Mouse (Mus musculus) midbrain, embryonic 16.5 days (tissue): ENCODE data around the gene Dhdds. TPM values are rescaled to one million over a fixed set of nuclear protein-coding genes. Genes with fewer than 3 reads are reported as not detected.

Source experiments
- ATAC-seq: fragments of 200-750 bp; cut with Nextera tagmentation; 2 replicates; pipeline ENCODE4 v1.8.0; 2017; ENCODE audit warnings: moderate TSS enrichment
- H3K27ac ChIP-seq: fragments of 300-500 bp; sonication (generic); 2 replicates; pipeline ENCODE4 v1.5.1; 2014; ENCODE audit warnings: mild to moderate bottlenecking, low read length, mixed read lengths
- H3K27me3 ChIP-seq: fragments of 300-500 bp; sonication (generic); 2 replicates; pipeline ENCODE4 v1.6.1; 2014; ENCODE audit warnings: low read depth, low read length, mixed read lengths; ENCODE audit not compliant: control insufficient read depth, insufficient read depth
- H3K36me3 ChIP-seq: fragments of 300-500 bp; sonication (generic); 2 replicates; pipeline ENCODE4 v1.6.1; 2014; ENCODE audit warnings: mild to moderate bottlenecking, low read length, moderate library complexity, mixed read lengths; ENCODE audit not compliant: control insufficient read depth, insufficient read depth
- H3K4me1 ChIP-seq: fragments of 300-500 bp; sonication (generic); 2 replicates; pipeline ENCODE4 v1.6.1; 2014; ENCODE audit warnings: mild to moderate bottlenecking, low read length, mixed read lengths; ENCODE audit not compliant: control insufficient read depth, insufficient read depth
- H3K4me2 ChIP-seq: fragments of 300-500 bp; sonication (generic); 2 replicates; pipeline ENCODE4 v1.6.1; 2014; ENCODE audit warnings: mild to moderate bottlenecking, low read length, mixed read lengths
- H3K4me3 ChIP-seq: fragments of 300-500 bp; sonication (generic); 2 replicates; pipeline ENCODE4 v1.5.1; 2014; ENCODE audit warnings: low read depth, mild to moderate bottlenecking, low read length, moderate library complexity, mixed read lengths
- H3K9ac ChIP-seq: fragments of 300-500 bp; sonication (generic); 2 replicates; pipeline ENCODE4 v1.6.1; 2014; ENCODE audit warnings: low read depth, low read length, mixed read lengths
- H3K9me3 ChIP-seq: fragments of 300-500 bp; sonication (generic); replicated peaks from 2 replicates; pipeline ENCODE4 v1.6.1; 2014; ENCODE audit warnings: mild to moderate bottlenecking, low read length, mixed read lengths; ENCODE audit not compliant: control insufficient read depth, poor library complexity, severe bottlenecking
- WGBS: fragments of 180-500 bp; shearing (Covaris S2); extraction: QIAGEN DNeasy Blood & Tissue Kit; methylation state at CpG from one replicate; pipeline ENCODE4 v1.1.7; 2014; 5-methylcytosine and 5-hydroxymethylcytosine counted together
- polyA plus RNA-seq: library from polyadenylated mRNA; unstranded; fragments of >200 nt; fragmentation: Nextera tagmentation; extraction: Ambion mirVana; gene quantifications from 2 replicates; pipeline ENCODE4 v1.2.1, GENCODE M21; 2015

Gene Dhdds
- polyA plus RNA-seq, 1 experiment from 2014 or later: 45.7 TPM

DNA sequence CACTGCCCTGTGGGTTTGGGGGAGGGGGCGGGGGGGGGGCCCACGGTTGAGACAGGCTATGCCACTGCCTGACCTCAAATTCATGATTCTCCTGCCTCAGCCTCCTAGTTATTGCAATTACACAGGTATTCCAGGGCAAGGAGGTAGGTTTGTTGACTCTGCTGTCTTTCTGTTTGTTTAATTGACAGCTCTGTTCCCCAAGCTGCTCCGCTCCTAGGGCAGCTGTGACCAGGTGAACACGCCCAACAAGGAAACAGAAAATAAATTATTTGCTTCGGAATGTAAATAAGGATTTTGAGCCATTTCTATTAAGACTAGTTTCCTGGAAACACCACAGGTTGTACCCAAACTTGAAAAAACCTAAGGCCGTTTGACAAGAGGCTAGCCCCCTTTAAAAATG is 9.0 kb upstream of the Dhdds start:
- 59% methylated on average over 6 of the region's 6 CpGs for WGBS
- H3K4me1 ChIP-seq: no peaks in the 10 kb centered on the region
- no peak for ATAC-seq
- H3K36me3 ChIP-seq: no peaks in the 10 kb centered on the region
- no peak overlapping the region for H3K9ac ChIP-seq
- H3K27ac ChIP-seq: no peak overlapping the region
- H3K27me3 ChIP-seq: 0 out of 2 replicates have a peak, but pooled peaks cover 3% of the 10 kb centered on the region
- no peak overlapping the region for H3K4me2 ChIP-seq
- no peak overlapping the region for H3K4me3 ChIP-seq
- H3K9me3 ChIP-seq: no peaks in the 10 kb centered on the region

DNA sequence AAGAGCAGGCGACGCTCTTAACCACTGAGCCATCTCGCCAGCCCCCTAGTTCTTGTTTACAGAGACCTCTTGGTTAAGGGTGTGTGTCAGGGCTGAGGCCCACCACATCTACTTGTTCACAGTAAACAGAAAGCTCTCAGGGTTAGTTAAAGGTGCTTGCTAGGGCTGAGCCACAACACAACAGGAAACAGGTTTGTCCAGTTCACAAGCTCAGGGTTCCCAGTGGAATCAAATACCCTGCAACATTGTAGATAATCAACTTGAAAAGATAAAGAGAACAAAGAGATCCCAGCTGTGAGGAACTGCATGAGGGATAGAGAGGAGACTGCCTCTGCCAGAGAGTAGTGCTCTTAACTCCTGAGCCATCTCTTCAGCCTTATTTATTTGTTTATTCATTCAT is 6.1 kb upstream of the Dhdds start:
- Histone ChIP-seq H3K4me1 (no peaks in the 10 kb centered on the region), H3K27me3 (0 out of 2 replicates have a peak, but pooled peaks cover 3% of the 10 kb centered on the region), H3K4me2 (no peak overlapping the region), H3K9ac (no peak overlapping the region), H3K9me3 (no peaks in the 10 kb centered on the region), H3K4me3 (no peak overlapping the region), H3K36me3 (no peaks in the 10 kb centered on the region), H3K27ac (no peak overlapping the region)
- 97% methylated on average over 3 of the region's 3 CpGs for WGBS
- ATAC-seq: no peak

DNA sequence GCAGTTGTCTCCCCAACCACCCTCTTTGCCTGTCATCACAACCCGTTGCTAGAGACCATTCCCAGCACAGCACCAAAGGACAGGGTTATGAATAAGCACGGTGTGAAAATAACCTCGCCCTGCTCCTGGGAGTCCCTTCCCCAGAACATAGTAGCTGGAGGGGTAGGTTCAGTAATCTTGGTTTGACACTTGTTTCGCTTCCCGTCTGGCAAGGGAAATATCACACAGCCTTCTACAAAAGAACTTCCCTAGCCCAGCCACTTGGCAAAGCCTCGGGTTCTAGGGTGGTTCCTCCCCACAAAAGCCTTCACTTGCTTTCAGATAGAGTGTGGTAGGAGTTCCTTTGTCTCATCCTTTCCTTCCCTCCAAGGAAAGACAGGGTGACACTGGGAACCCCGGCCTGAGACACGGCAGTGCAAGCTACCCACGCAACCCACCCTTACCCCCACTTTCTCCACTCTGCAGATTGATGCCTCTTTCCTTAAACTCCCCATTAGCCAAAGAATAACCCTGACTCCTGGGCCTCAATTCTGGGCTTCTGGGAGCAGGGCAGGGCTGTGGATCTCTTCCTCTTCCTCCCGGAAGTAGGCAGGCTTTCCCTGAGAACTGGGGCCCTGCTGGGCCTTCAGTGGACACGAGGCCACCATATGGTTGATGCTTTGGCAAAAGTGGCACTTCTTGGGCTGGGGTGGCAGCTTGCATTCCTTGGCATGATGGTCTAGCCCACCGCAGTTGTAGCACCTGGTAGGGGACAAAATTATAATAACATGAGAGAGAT is 5.1 kb upstream of the Dhdds start:
- no peak for ATAC-seq
- H3K9ac ChIP-seq: no peak overlapping the region
- H3K27ac ChIP-seq: no peak overlapping the region
- no peaks in the 10 kb centered on the region for H3K27me3 ChIP-seq
- H3K4me2 ChIP-seq: no peak overlapping the region
- no peaks in the 10 kb centered on the region for H3K9me3 ChIP-seq
- H3K4me3 ChIP-seq: no peak overlapping the region
- peaks cover 2% of the 10 kb centered on the region; the same call in 1 of the 2 replicates for H3K4me1 ChIP-seq
- H3K36me3 ChIP-seq: no peaks in the 10 kb centered on the region
- 69% methylated on average over 12 of the region's 12 CpGs for WGBS

DNA sequence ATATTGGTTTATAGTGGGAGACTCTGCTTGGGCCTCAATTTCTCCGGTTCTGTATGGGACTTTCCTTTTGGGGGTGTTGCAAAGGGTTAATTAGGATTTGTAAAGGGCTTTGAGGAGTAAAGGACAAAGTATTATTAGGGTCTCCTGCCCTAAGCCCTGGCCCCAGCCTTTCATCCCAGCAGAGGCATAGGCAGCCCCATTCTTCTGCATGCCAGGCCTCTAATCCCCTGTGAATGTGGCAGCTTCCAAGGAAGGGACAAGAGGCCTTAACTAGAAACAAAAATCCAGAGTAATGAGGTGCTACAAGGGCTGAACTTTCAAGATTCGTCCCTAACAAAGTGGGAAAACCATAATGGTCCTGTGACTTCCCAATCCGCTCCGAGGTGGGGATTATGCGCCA is 2.2 kb upstream of the Dhdds start:
- Histone ChIP-seq H3K36me3 (no peaks in the 10 kb centered on the region), H3K4me1 (peaks cover 11% of the 10 kb centered on the region), H3K9me3 (no peaks in the 10 kb centered on the region), H3K27me3 (no peaks in the 10 kb centered on the region), H3K4me3 (no peak overlapping the region), H3K4me2 (no peak overlapping the region), H3K27ac (no peak overlapping the region), H3K9ac (no peak overlapping the region)
- ATAC-seq: no peak
- 9% methylated on average over 5 of the region's 5 CpGs for WGBS

DNA sequence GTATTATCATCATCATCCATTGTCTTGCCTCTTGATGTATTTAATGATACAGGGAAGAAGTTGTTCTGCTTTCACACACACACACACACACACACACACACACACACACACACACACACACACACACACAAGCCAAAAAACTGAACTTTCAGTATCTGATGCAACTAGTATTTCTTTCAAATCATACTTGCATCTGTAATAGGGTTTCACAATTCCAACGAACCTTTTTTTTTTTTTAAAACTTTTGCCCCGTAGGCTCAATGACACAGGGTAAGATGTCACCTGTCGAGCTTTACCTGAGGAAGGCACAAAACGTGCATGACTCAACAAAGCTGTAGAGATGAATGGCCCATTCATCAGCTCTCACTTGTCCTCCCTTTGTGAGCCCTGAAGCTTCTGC is 1.5 kb upstream of the Dhdds start:
- Histone ChIP-seq H3K9me3 (no peaks in the 10 kb centered on the region), H3K9ac (no peak overlapping the region), H3K4me1 (peaks cover 11% of the 10 kb centered on the region), H3K27ac (no peak overlapping the region), H3K4me3 (no peak overlapping the region), H3K36me3 (no peaks in the 10 kb centered on the region), H3K4me2 (no peak overlapping the region), H3K27me3 (no peaks in the 10 kb centered on the region)
- WGBS: 16% methylated on average over 4 of the region's 4 CpGs
- ATAC-seq: no peak

DNA sequence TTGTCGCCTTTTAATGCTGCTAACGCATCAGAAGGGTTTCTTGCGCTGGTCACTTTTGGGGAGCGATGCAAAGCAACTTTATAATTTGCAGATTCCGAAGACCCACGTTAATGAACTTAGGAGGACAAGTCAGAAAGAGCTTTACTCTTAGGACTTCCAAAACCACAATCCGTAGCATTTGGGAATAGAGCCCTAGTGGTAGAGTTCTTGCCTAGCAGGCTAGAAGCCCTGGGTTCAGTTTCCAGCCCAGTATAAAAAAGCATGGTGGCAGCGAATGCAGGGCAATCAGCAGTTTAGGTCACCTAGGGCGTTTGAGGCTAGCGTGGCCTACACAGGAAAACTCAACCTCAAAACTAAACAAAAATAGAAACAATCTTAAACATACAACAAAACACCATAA is 992 bp upstream of the Dhdds start:
- H3K4me3 ChIP-seq: no peak overlapping the region
- H3K27ac ChIP-seq: no peak overlapping the region
- H3K27me3 ChIP-seq: no peaks in the 10 kb centered on the region
- ATAC-seq: no peak
- WGBS: 50% methylated on average over 10 of the region's 10 CpGs
- no peak overlapping the region for H3K9ac ChIP-seq
- no peaks in the 10 kb centered on the region for H3K36me3 ChIP-seq
- no peaks in the 10 kb centered on the region for H3K9me3 ChIP-seq
- no peak overlapping the region for H3K4me2 ChIP-seq
- H3K4me1 ChIP-seq: peaks cover 11% of the 10 kb centered on the region

DNA sequence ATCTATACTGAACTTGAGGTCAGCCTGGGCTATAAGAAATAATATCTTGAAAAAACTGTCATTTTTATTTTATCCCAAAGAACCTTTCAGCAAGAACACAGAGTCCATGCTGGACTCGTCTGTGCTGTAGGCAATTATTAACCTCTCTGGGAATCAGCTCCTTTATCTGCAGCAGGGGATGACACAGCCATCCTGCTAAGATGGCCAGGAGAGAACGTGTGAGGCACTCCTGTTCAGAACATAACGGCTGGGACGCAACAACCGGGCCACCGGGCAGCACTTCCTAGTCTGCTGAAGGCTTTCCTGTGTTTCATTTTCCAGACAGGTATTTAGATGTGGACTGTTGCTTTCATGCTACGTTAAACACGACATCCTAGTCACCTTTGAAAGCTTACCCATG is 6.0 kb downstream of the Dhdds start:
- no peaks in the 10 kb centered on the region for H3K27me3 ChIP-seq
- 90% methylated on average over 8 of the region's 8 CpGs for WGBS
- peaks cover 20% of the 10 kb centered on the region for H3K36me3 ChIP-seq
- no peak overlapping the region for H3K9ac ChIP-seq
- peaks cover 3% of the 10 kb centered on the region for H3K4me1 ChIP-seq
- H3K9me3 ChIP-seq: no peaks in the 10 kb centered on the region
- H3K4me2 ChIP-seq: no peak overlapping the region
- H3K27ac ChIP-seq: no peak overlapping the region
- ATAC-seq: no peak
- no peak overlapping the region for H3K4me3 ChIP-seq

DNA sequence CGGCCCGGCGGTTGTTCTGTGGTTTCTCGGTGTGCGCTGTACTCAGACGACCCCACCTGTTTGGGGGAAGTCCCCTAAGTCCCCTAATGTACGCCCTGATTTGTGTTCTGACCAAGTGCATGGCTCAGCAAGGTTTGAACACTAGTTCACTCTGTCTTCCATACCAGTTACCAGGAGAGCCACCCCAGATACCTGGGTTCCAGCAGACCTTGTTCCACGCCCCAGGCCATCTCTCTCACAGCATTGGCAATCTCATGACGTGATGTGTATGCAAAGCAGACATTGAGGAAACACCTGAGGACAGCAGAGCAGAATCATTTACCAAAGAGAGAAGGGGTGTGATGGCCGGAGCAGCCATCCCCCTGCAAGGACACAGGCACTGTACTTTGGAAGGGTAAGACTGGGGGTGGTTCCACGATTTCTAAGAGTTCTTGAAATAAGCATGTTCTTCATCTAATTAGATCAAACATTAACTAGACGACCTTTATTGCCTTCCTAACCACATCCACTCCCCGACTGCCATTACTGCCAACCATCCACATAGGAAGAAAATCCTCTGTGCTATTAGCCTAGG is 9.5 kb downstream of the Dhdds start:
- H3K4me2 ChIP-seq: no peak overlapping the region
- H3K27ac ChIP-seq: no peak overlapping the region
- no peaks in the 10 kb centered on the region for H3K4me1 ChIP-seq
- WGBS: 91% methylated on average over 13 of the region's 13 CpGs
- ATAC-seq: no peak
- no peak overlapping the region for H3K9ac ChIP-seq
- peaks cover 30% of the 10 kb centered on the region for H3K36me3 ChIP-seq
- no peaks in the 10 kb centered on the region for H3K9me3 ChIP-seq
- no peaks in the 10 kb centered on the region for H3K27me3 ChIP-seq
- no peak overlapping the region for H3K4me3 ChIP-seq

DNA sequence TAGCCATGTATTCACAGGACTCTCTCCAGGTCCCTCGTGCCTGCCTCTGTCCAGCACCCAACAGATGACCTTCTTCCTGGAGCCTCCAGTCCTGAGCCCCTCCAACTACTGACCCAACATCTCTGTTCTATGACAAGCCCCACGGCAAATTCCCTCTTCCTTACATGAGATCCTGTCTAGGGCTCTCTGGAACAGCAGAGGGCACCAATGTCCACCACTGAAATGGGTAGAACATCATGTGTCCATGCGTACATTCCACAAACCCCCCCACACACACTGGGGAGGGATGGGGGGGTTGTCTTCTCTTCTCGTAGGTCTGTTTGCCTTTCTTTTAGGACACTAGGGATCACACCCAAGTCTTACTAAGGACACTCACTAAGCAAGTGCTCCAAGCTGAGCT is 10.7 kb downstream of the Dhdds start:
- H3K9ac ChIP-seq: no peak overlapping the region
- H3K36me3 ChIP-seq: peaks cover 29% of the 10 kb centered on the region
- WGBS: 63% methylated on average over 4 of the region's 4 CpGs
- no peaks in the 10 kb centered on the region for H3K27me3 ChIP-seq
- H3K4me3 ChIP-seq: no peak overlapping the region
- no peaks in the 10 kb centered on the region for H3K9me3 ChIP-seq
- H3K4me2 ChIP-seq: no peak overlapping the region
- H3K27ac ChIP-seq: no peak overlapping the region
- ATAC-seq: no peak
- no peaks in the 10 kb centered on the region for H3K4me1 ChIP-seq
